Mouse (Mus musculus): Measurements from ENCODE around the gene Erfe. TPM values are rescaled to one million over a fixed set of nuclear protein-coding genes. Genes with fewer than 3 reads are reported as not detected.

Erfe gene
- total RNA-seq, 2 experiments from 2014 or later, result 0.18 to 0.57 TPM

DNA sequence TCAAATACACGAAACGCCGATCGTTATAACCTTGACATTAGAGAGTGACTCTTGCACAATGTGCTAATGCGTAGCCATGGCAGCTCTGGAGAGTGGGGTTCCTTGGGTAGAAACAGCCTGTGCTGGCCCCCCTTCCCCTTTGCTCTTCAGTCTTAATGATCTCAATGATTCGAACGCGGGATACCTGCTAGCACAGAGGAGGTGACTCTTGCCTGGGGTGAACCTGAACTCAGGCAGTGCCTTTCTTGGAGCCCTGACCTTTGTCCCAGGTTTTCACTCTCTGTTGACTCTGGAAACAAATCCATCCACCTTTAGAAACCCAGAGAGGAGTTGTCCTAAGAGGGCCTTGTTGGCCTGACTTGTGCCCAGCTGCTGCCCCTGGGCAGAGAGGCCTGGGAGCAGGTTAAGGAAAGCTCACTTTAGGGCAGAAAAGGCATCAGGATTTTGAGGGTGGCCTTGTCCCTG is 54.4 kb downstream of the Erfe start:
- DNase-seq (ENCODE audit: low spot score in 2 of 2), result no peak

Other genes with a start within 250 kb of the Erfe start
- not detected for gene Rbm44, start 221.3 kb upstream of the Erfe start, total RNA-seq (2021)
- 10 to 100 TPM; 37.4 to 43.2 TPM for gene Ramp1, start 186.6 kb upstream of the Erfe start, total RNA-seq (2021)
- gene Ube2f, start 116.1 kb upstream of the Erfe start, total RNA-seq (2021), result 10 to 100 TPM; 49.6 to 55.2 TPM
- 10 to 100 TPM; 12.0 to 12.8 TPM for gene Scly, start 68.1 kb upstream of the Erfe start, total RNA-seq (2021)
- under 1 TPM; 0.07 to 0.09 TPM for gene Espnl, start 44.4 kb upstream of the Erfe start, total RNA-seq (2021)
- gene Klhl30, start 15.4 kb upstream of the Erfe start, total RNA-seq (2021), result not detected
- gene Ilkap, start 32.4 kb downstream of the Erfe start, total RNA-seq (2021), result 10 to 100 TPM; 60.1 to 78.9 TPM
- gene Hes6, start 47.6 kb downstream of the Erfe start, total RNA-seq (2021), result 10 to 100 TPM; 31.4 to 36.0 TPM
- 10 to 100 TPM; 16.1 to 18.6 TPM for gene Per2, start 92.9 kb downstream of the Erfe start, total RNA-seq (2021)
- gene Traf3ip1, start 128.2 kb downstream of the Erfe start, total RNA-seq (2021), result 10 to 100 TPM; 12.9 to 14.9 TPM
- gene Asb1, start 174.1 kb downstream of the Erfe start, total RNA-seq (2021), result 10 to 100 TPM; 47.0 to 49.1 TPM